Mouse (Mus musculus) MEL (cell line): ENCODE data around the gene AC134908.4.

Source experiments
- E2F4 ChIP-seq: IDR thresholded peaks from 2 replicates; pipeline ENCODE4 v1.6.1; 2011; ENCODE audit warnings: low read depth, low read length, improper control_type of control experiment, borderline replicate concordance
- MAFK ChIP-seq: IDR thresholded peaks from 2 replicates; pipeline ENCODE4 v1.6.1; 2011; ENCODE audit warnings: low read depth, mild to moderate bottlenecking, low read length, improper control_type of control experiment, borderline replicate concordance
- POLR2A ChIP-seq, 2 experiments: IDR thresholded peaks; 2 replicates each; pipeline ENCODE4 v1.6.1; 2011 to 2012; ENCODE audit warnings: low read length in 2 of 2, mild to moderate bottlenecking in 2 of 2, control low read depth in 1 of 2, improper control_type of control experiment in 1 of 2, low read depth in 1 of 2, moderate library complexity in 1 of 2; ENCODE audit not compliant: control insufficient read depth in 1 of 2, insufficient read depth in 1 of 2, poor library complexity in 1 of 2
- TAL1 ChIP-seq: IDR thresholded peaks from 2 replicates; pipeline ENCODE4 v1.6.1; 2012; ENCODE audit warnings: mild to moderate bottlenecking, inconsistent platforms, low read length, moderate library complexity, mixed read lengths
- USF1 ChIP-seq: IDR thresholded peaks from 2 replicates; pipeline ENCODE4 v1.6.1; 2014; ENCODE audit warnings: low read depth, mild to moderate bottlenecking, inconsistent platforms, low read length, improper control_type of control experiment, moderate library complexity

DNA sequence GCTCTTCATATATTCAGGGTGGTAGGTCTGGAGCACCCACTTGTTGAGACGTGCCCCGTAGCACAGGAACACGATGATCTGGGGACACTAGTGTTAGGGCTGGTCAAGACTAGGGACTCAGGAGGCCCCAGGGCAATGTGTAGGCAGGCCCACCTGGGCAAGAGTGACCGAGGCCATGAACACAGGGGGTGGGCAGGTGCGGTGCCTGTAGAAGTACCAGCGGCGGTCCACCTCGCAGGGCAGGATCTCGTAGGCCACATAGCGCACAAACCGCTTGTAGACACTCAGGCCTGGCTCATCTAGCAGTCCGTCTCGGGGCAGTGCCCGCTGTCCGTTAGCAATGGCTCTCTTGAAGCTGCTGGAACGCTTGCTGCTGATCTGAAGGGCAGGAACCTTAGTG, 40.4 kb upstream of the AC134908.4 start:
- no peak for TF ChIP-seq USF1
- no peak for TF ChIP-seq E2F4
- TF ChIP-seq TAL1: no peak
- no peak for TF ChIP-seq POLR2A (IDR thresholded peaks at IDR 0.05; ENCODE audit: control insufficient read depth in 1 of 2, insufficient read depth in 1 of 2, low read depth in 1 of 2, low read length in 2 of 2, poor library complexity in 1 of 2)
- no peak for TF ChIP-seq MAFK
